Comparison of ENCODE assay signal across 21 mouse cellular contexts in genomic region chr15:96831256-96831655, GRCm38 (mm10).
"Had no signal": no experiment of that assay in that cellular context is flagged by ENCODE, and none has a peak within 500 bp of the region (broad histone marks: within the 10 kb centered on the region; RNA-seq: fewer than 3 reads in every experiment).

No protein-coding gene starts in this region.

- H3K4me1 ChIP-seq: hindbrain, embryonic 13.5 days; hindbrain, embryonic 15.5 days; liver, embryonic 12.5 days had no signal

- DNase-seq: gastrocnemius, postnatal 14 days; gastrocnemius, postnatal 36 days; heart, adult 18-20 months; heart, postnatal 36 days; kidney, adult 11 months; kidney, adult 2 months; kidney, adult 9 months; kidney, postnatal 14 days; kidney, postnatal 36 days had no signal

- H3K4me2 ChIP-seq: heart, embryonic 12.5 days; hindbrain, embryonic 13.5 days; hindbrain, embryonic 15.5 days; kidney, embryonic 15.5 days; limb, embryonic 13.5 days; limb, embryonic 15.5 days; liver, embryonic 12.5 days had no signal

- H3K4me3 ChIP-seq: heart, embryonic 10.5 days; heart, embryonic 12.5 days; hindbrain, embryonic 13.5 days; hindbrain, embryonic 15.5 days; kidney, embryonic 15.5 days; left cerebral cortex, adult 2 months; limb, embryonic 13.5 days; limb, embryonic 15.5 days; liver, embryonic 12.5 days had no signal

- H3K27me3 ChIP-seq: heart, embryonic 12.5 days; hindbrain, embryonic 13.5 days; hindbrain, embryonic 15.5 days; kidney, embryonic 15.5 days; limb, embryonic 13.5 days; limb, embryonic 15.5 days; liver, embryonic 12.5 days had no signal

- H3K36me3 ChIP-seq: heart, embryonic 10.5 days; heart, embryonic 12.5 days; hindbrain, embryonic 13.5 days; hindbrain, embryonic 15.5 days; kidney, embryonic 15.5 days; limb, embryonic 13.5 days; limb, embryonic 15.5 days; liver, embryonic 12.5 days had no signal

- H3K27ac ChIP-seq: heart, embryonic 10.5 days; hindbrain, embryonic 13.5 days; hindbrain, embryonic 15.5 days; hindbrain, postnatal 0 days; kidney, embryonic 15.5 days; kidney, postnatal 0 days; left cerebral cortex, adult 2 months; limb, embryonic 13.5 days; limb, embryonic 15.5 days; liver, embryonic 12.5 days; liver, embryonic 14.5 days had no signal
